Mouse (Mus musculus) heart, postnatal 25 days (tissue): Measurements from ENCODE around the gene Thap4. TPM values are rescaled to one million over a fixed set of nuclear protein-coding genes. Genes with fewer than 3 reads are reported as not detected.
"Not testable (repeated sequence)": the region's sequence is repeated elsewhere in the genome, so short reads cannot be mapped to it uniquely, and the experiment has no call there.

Experiments used
- DNase-seq: peaks from one replicate; pipeline ENCODE4 v3.0.0; 2022; ENCODE audit warnings: low spot score
- intact Hi-C: fragments of 180-260 bp; cut with DNase I; formaldehyde crosslinking; loops from one replicate; pipeline ENCODE4 v1.15.1; 2025
- total RNA-seq, 2 experiments: library from RNA; stranded (reverse); gene quantifications; 2 replicates each; pipeline ENCODE4 v1.2.3; 2021

Thap4 gene
- total RNA-seq: 10 to 100 TPM; 78.5 to 84.7 TPM

- peak; percentile 85 for DNase-seq
- intact Hi-C loops: loop anchor here (5.0 to 10.0 kb wide), 4 partner anchors 48 to 410 kb away; partner anchors contain the start of genes Dtymk, Farp2, Ing5 and Pask
These were observed at the start of gene Thap4 for GRCm38 (mm10) chr1:93754573-93755290. Gene Thap4 (minus strand): TSS chr1:93754864.

DNA sequence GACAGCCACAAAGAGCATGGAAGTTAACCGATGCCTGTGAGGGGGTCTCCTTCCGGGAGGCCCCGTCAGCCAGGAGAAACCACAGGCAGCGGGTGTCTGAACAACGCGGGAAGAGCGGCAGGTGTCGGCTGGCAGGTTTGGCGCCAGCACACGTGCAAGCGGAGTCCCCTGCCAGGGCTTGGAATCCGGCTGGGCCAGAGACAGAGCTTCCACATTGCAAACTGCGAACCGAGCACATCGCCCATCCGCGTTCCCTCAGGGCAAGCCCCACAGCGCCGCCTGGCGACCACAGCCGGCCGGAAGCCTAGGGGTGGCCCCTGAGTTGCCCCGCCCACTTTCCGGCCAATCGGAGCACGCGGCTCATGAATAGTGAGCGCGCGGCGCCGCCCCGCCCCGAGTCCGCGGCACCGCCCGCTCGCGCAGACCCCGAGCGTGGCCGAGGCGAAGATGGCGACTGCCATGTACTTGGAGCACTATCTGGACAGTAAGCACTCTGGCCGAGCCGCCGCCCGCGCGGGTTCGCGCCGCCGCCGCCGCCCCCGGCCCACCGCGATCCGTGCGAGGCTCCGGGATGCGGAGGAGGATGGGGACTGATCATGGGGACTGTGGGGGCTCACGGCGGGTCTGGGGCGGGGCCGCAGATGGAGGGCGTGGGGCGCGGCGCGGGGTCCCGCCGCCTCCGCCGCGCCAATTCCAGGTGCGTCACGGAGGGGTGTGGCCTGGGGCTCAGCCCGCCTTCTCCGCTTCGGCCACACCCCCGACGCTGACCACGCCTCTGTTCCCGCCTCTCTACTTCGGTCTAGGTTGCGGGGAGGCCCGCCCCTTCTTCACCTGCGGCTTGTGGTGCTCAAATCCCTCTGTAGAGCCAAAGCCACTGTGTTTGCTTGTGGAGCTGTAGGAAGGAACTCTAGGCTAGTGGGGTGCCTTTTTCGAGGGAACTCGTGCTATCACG is 49.2 kb upstream of the Thap4 start, which contains the start of gene Ing5:
Ing5 (plus strand) TSS at position 410 of the 952 bp plus-strand sequence.
- intact Hi-C loops: loop anchor here (5.0 to 10.0 kb wide), 3 partner anchors 47 to 289 kb away; partner anchors contain the start of gene Farp2
- peak; percentile 98 for DNase-seq

GRCm38 (mm10) chr1:93802771-93803170 is 48.1 kb upstream of the Thap4 start:
- no peak for DNase-seq
- intact Hi-C loops: loop anchor here (5.0 to 10.0 kb wide), 3 partner anchors 45 to 288 kb away; partner anchors contain the start of gene Farp2

GRCm38 (mm10) chr1:93801741-93802238 is 47.1 kb upstream of the Thap4 start, which contains the start of gene Dtymk:
Gene Dtymk (minus strand): TSS chr1:93801934.
- DNase-seq: peak; percentile 87
- intact Hi-C loops: loop anchor here (2.0 to 10.0 kb wide), 4 partner anchors 44 to 287 kb away; partner anchors contain the start of gene Farp2

GRCm38 (mm10) chr1:93800670-93801503 is 46.2 kb upstream of the Thap4 start:
- no peak for DNase-seq
- intact Hi-C loops: loop anchor here (2.0 to 10.0 kb wide), 4 partner anchors 44 to 286 kb away; partner anchors contain the start of gene Farp2

GRCm38 (mm10) chr1:93795886-93796285 is 41.2 kb upstream of the Thap4 start:
- intact Hi-C loops: no loop called here

DNA sequence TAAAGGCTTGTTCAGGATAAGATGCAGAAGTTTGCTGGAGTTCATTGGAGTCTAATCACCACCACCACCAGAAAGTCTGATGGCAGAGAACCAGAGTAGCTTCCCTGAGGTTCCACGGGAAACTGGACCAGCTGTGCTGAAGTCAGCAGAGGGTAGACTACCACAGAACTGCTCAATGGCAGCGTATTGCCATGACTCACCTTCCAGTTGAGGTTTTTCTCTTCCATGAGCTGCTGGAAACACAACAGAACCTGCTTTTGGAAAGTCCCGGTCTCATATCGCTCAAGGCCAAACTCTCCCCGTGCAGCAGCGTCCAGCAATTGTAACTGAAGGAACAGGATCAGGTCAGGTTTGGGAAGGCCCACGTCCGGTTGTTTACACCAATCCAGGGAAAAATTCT is 39.9 kb upstream of the Thap4 start:
- intact Hi-C loops: no loop called here
- DNase-seq: no peak

More at GRCm38 (mm10) chr1:93795886-93796285, 41.2 kb upstream of the Thap4 start:
- no peak for DNase-seq

- intact Hi-C loops: no loop called here
- DNase-seq: no peak
These were observed 32.2 kb upstream of the Thap4 start for GRCm38 (mm10) chr1:93786912-93787311.

DNA sequence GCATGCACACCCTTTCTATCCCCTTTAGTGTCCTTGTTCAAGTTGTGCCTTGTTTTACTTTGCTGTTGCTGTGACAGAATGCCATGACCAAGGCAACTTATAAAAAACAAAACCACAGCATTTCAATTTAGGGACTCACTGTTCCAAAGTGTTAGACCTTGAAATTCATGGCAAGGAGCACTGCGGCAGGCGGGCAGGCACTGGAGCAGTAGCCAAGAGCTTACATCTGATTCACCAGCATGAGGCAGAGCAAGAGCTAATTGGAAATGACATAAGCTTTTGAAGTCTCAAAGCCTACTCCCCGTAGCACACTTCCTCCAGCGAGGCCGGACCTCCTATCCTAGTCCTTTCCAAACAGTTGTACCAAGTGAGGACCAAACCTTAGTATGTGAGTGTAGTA is 22.0 kb upstream of the Thap4 start:
- DNase-seq: no peak
- intact Hi-C loops: no loop called here

DNA sequence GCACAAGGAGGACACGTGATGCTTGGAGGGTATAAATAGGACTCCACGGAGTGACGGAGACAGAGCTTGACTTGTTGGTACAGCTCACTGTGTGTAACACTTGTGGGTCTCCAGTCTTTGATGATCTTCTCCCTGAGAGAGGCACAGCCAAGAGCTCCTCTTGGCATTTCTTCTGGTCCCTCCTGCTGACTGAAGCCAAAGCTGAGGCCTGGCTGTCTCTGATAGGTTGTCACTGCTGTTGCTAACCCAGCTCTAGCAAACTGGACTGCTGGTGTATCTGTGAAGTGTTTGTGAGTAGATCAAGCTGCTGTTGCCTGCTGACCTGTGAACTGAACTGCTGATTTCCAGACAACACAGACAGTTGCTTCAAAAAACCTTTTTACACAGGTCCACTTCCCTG is 15.2 kb upstream of the Thap4 start:
- DNase-seq: no peak
- intact Hi-C loops: no loop called here

DNA sequence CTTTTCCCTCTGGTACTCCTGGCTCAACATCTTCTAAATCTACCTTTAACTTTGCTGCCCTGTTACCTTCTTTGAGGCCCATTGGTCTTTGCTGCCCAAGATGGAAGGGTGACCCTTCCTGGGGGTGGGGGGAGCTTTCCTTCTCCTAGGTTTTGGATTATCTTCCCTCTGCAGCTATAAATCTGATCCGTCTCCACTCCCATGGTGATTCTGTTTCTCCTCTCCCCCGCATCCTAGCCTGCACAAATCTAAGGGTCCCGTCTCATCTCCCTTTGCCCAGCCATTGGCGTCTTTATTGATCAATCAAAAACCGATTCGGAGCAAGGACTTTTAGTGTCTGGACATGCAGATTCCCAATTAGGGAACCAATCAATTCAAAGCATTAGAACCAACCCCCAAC is 12.9 kb upstream of the Thap4 start:
- intact Hi-C loops: no loop called here
- no peak for DNase-seq

GRCm38 (mm10) chr1:93764871-93765591 is 10.4 kb upstream of the Thap4 start:
- intact Hi-C loops: no loop called here
- DNase-seq: no peak

DNA sequence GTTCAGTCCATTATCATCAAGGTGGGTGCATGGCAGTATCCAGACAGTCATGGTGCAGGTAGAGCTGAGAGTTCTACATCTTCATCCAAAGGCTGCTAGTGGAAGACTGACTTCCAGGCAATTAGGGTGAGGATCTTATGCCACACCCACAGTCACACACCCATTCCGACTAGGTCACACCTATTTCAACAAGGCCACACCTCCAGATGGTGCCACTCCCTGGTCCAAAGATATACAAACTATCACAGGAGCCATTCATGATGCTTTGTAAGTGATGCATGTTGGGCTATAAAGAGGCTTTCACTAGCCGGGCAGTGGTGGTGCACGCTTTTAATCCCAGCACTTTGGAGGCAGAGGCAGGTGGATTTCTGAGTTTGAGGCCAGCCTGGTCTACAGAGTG is 8.9 kb upstream of the Thap4 start:
- intact Hi-C loops, DNase-seq: not testable (repeated sequence)

GRCm38 (mm10) chr1:93760076-93760475 is 5.4 kb upstream of the Thap4 start:
- DNase-seq: no peak
- intact Hi-C loops: no loop called here

GRCm38 (mm10) chr1:93756154-93756553 is 1.5 kb upstream of the Thap4 start:
- intact Hi-C loops: loop anchor here (5.0 to 10.0 kb wide), 4 partner anchors 46 to 411 kb away; partner anchors contain the start of genes Dtymk, Farp2, Ing5 and Pask

GRCm38 (mm10) chr1:93755618-93756017 is 954 bp upstream of the Thap4 start:
- intact Hi-C loops: loop anchor here (5.0 to 10.0 kb wide), 4 partner anchors 47 to 411 kb away; partner anchors contain the start of genes Dtymk, Farp2, Ing5 and Pask
- no peak for DNase-seq

More at GRCm38 (mm10) chr1:93756154-93756553, 1.5 kb upstream of the Thap4 start:
- DNase-seq: no peak

GRCm38 (mm10) chr1:93755291-93755610 is 587 bp upstream of the Thap4 start:
- intact Hi-C loops: loop anchor here (5.0 to 10.0 kb wide), 4 partner anchors 47 to 410 kb away; partner anchors contain the start of genes Dtymk, Farp2, Ing5 and Pask
- DNase-seq: no peak

GRCm38 (mm10) chr1:93753911-93754572 is 622 bp downstream of the Thap4 start:
- no peak for DNase-seq
- intact Hi-C loops: loop anchor here (10.0 kb wide), 3 partner anchors 119 to 409 kb away; partner anchors contain the start of genes Farp2, Pask and Ppp1r7
